Mouse (Mus musculus) midbrain, embryonic 10.5 days (tissue): Measurements from ENCODE around the gene Zranb1. TPM values are rescaled to one million over a fixed set of nuclear protein-coding genes. Genes with fewer than 3 reads are reported as not detected.
A peak's percentile ranks its signal among the peaks of the same experiment; 100 is the strongest.

Source experiments
- DNase-seq: peaks from one replicate; pipeline ENCODE4 v3.0.0-alpha.2; 2017; ENCODE audit warnings: low spot score
- H3K27ac ChIP-seq: fragments of 300-500 bp; sonication (generic); replicated peaks from 2 replicates; pipeline ENCODE4 v1.5.1; 2016; ENCODE audit warnings: mild to moderate bottlenecking
- H3K27me3 ChIP-seq: fragments of 300-500 bp; sonication (generic); 2 replicates; pipeline ENCODE4 v1.6.1; 2016; ENCODE audit warnings: low read depth, mild to moderate bottlenecking; ENCODE audit not compliant: poor library complexity, severe bottlenecking
- H3K36me3 ChIP-seq: fragments of 300-500 bp; sonication (generic); 2 replicates; pipeline ENCODE4 v1.6.1; 2016; ENCODE audit warnings: mild to moderate bottlenecking, moderate library complexity
- H3K4me1 ChIP-seq: fragments of 300-500 bp; sonication (generic); 2 replicates; pipeline ENCODE4 v1.6.1; 2016
- H3K4me3 ChIP-seq: fragments of 300-500 bp; sonication (generic); 2 replicates; pipeline ENCODE4 v1.5.1; 2016; ENCODE audit warnings: mild to moderate bottlenecking, moderate library complexity
- H3K9me3 ChIP-seq: fragments of 300-500 bp; sonication (generic); replicated peaks from 2 replicates; pipeline ENCODE4 v1.6.1; 2016; ENCODE audit warnings: mild to moderate bottlenecking
- WGBS: fragments of 180-500 bp; shearing (Covaris S2); methylation state at CpG from one replicate; pipeline ENCODE4 v1.1.7; 2016; 5-methylcytosine and 5-hydroxymethylcytosine counted together
- polyA plus RNA-seq: library from polyadenylated mRNA; unstranded; fragments of >200 nt; fragmentation: Nextera tagmentation; extraction: Ambion mirVana; gene quantifications from 2 replicates; pipeline ENCODE4 v1.2.1, GENCODE M21; 2016

Zranb1 gene
- polyA plus RNA-seq, 1 experiment from 2014 or later, result 8.1 TPM

- Histone ChIP-seq H3K4me3 (no peak overlapping the region), H3K27ac (no peak overlapping the region), H3K9me3 (no peaks in the 10 kb centered on the region), H3K27me3 (no peaks in the 10 kb centered on the region), H3K36me3 (peaks cover 50% of the 10 kb centered on the region), H3K4me1 (peaks cover 70% of the 10 kb centered on the region)
- no peak for DNase-seq
- WGBS, result 90% methylated on average over 3 of the region's 3 CpGs
Measured at GRCm38 (mm10) chr7:133010477-133010876, 79.5 kb downstream of the Zranb1 start.

- no peak overlapping the region for H3K4me3 ChIP-seq
- no peak for DNase-seq
- WGBS, result 77% methylated on average over 5 of the region's 5 CpGs
- no peak overlapping the region; the same call in 1 of the 2 replicates for H3K27ac ChIP-seq
- H3K36me3 ChIP-seq, result peaks cover 47% of the 10 kb centered on the region
- H3K9me3 ChIP-seq, result no peaks in the 10 kb centered on the region
- H3K27me3 ChIP-seq, result no peaks in the 10 kb centered on the region
- peaks cover 78% of the 10 kb centered on the region for H3K4me1 ChIP-seq
Measured at GRCm38 (mm10) chr7:133011191-133011590, 80.2 kb downstream of the Zranb1 start.

- 65% methylated on average over 4 of the region's 4 CpGs for WGBS
- no peak for DNase-seq
- Histone ChIP-seq H3K9me3 (no peaks in the 10 kb centered on the region), H3K36me3 (peaks cover 47% of the 10 kb centered on the region), H3K4me3 (no peak overlapping the region), H3K27ac (no peak overlapping the region), H3K4me1 (peaks cover 82% of the 10 kb centered on the region), H3K27me3 (no peaks in the 10 kb centered on the region)
Measured at GRCm38 (mm10) chr7:133011611-133012010, 80.7 kb downstream of the Zranb1 start.

GRCm38 (mm10) chr7:133012637-133013366 is 81.9 kb downstream of the Zranb1 start:
- Histone ChIP-seq H3K27me3 (no peaks in the 10 kb centered on the region), H3K4me3 (no peak overlapping the region), H3K9me3 (no peaks in the 10 kb centered on the region), H3K36me3 (peaks cover 45% of the 10 kb centered on the region), H3K27ac (peak overlapping the region; percentile 82; the same call in 1 of the 2 replicates), H3K4me1 (peaks cover 88% of the 10 kb centered on the region)
- WGBS, result 70% methylated on average over 14 of the region's 14 CpGs
- no peak for DNase-seq

GRCm38 (mm10) chr7:133013923-133014322 is 83.0 kb downstream of the Zranb1 start:
- peaks cover 88% of the 10 kb centered on the region for H3K4me1 ChIP-seq
- H3K27ac ChIP-seq, result peak overlapping the region; percentile 82

GRCm38 (mm10) chr7:133014631-133015030 is 83.7 kb downstream of the Zranb1 start:
- Histone ChIP-seq H3K27ac (peak overlapping the region; percentile 82), H3K4me3 (peak overlapping the region; percentile 16; the same call in 1 of the 2 replicates), H3K27me3 (no peaks in the 10 kb centered on the region), H3K9me3 (no peaks in the 10 kb centered on the region), H3K4me1 (peaks cover 94% of the 10 kb centered on the region), H3K36me3 (peaks cover 28% of the 10 kb centered on the region)
- WGBS, result 93% methylated on average over 14 of the region's 14 CpGs
- DNase-seq, result no peak

More at GRCm38 (mm10) chr7:133013923-133014322, 83.0 kb downstream of the Zranb1 start:
- DNase-seq, result no peak
- no peak overlapping the region for H3K4me3 ChIP-seq
- H3K27me3 ChIP-seq, result no peaks in the 10 kb centered on the region
- H3K36me3 ChIP-seq, result peaks cover 35% of the 10 kb centered on the region
- no peaks in the 10 kb centered on the region for H3K9me3 ChIP-seq
- 93% methylated on average over 10 of the region's 10 CpGs for WGBS

GRCm38 (mm10) chr7:133015416-133016070 is 84.6 kb downstream of the Zranb1 start:
- H3K27ac ChIP-seq, result peak overlapping the region; percentile 82
- peak overlapping the region; percentile 16 for H3K4me3 ChIP-seq
- no peaks in the 10 kb centered on the region for H3K27me3 ChIP-seq
- peak; percentile 68 for DNase-seq
- peaks cover 19% of the 10 kb centered on the region for H3K36me3 ChIP-seq
- WGBS, result 24% methylated on average over 7 of the region's 7 CpGs
- H3K4me1 ChIP-seq, result peaks cover 100% of the 10 kb centered on the region
- no peaks in the 10 kb centered on the region for H3K9me3 ChIP-seq

GRCm38 (mm10) chr7:133018961-133019360 is 88.0 kb downstream of the Zranb1 start:
- peak overlapping the region; percentile 42; the same call in 1 of the 2 replicates for H3K27ac ChIP-seq
- H3K27me3 ChIP-seq, result no peaks in the 10 kb centered on the region
- peaks cover 80% of the 10 kb centered on the region for H3K4me1 ChIP-seq
- peaks cover 20% of the 10 kb centered on the region for H3K36me3 ChIP-seq
- no peak for DNase-seq
- no peaks in the 10 kb centered on the region for H3K9me3 ChIP-seq
- 80% methylated on average over 7 of the region's 7 CpGs for WGBS
- no peak overlapping the region for H3K4me3 ChIP-seq

GRCm38 (mm10) chr7:133019481-133020020 is 88.6 kb downstream of the Zranb1 start:
- Histone ChIP-seq H3K36me3 (peaks cover 19% of the 10 kb centered on the region), H3K4me1 (peaks cover 74% of the 10 kb centered on the region), H3K27me3 (no peaks in the 10 kb centered on the region), H3K4me3 (no peak overlapping the region), H3K27ac (no peak overlapping the region), H3K9me3 (no peaks in the 10 kb centered on the region)
- DNase-seq, result no peak
- WGBS, result 37% methylated on average over 6 of the region's 6 CpGs

- no peaks in the 10 kb centered on the region for H3K9me3 ChIP-seq
- DNase-seq, result no peak
- H3K4me1 ChIP-seq, result peaks cover 58% of the 10 kb centered on the region
- no peak overlapping the region for H3K27ac ChIP-seq
- peaks cover 20% of the 10 kb centered on the region for H3K36me3 ChIP-seq
- 67% methylated on average over 1 of the region's 1 CpGs for WGBS
- no peak overlapping the region for H3K4me3 ChIP-seq
- H3K27me3 ChIP-seq, result no peaks in the 10 kb centered on the region
Measured at GRCm38 (mm10) chr7:133024694-133025093, 93.8 kb downstream of the Zranb1 start.

- H3K9me3 ChIP-seq, result no peaks in the 10 kb centered on the region
- peaks cover 20% of the 10 kb centered on the region for H3K36me3 ChIP-seq
- WGBS, result 96% methylated on average over 4 of the region's 4 CpGs
Measured at GRCm38 (mm10) chr7:133027930-133028329, 97.0 kb downstream of the Zranb1 start.

GRCm38 (mm10) chr7:133029004-133029403 is 98.1 kb downstream of the Zranb1 start:
- 92% methylated on average over 8 of the region's 8 CpGs for WGBS
- peaks cover 11% of the 10 kb centered on the region; the same call in 1 of the 2 replicates for H3K36me3 ChIP-seq
- peaks cover 56% of the 10 kb centered on the region for H3K4me1 ChIP-seq

More at GRCm38 (mm10) chr7:133027930-133028329, 97.0 kb downstream of the Zranb1 start:
- no peak overlapping the region for H3K4me3 ChIP-seq
- DNase-seq, result no peak
- peaks cover 45% of the 10 kb centered on the region for H3K4me1 ChIP-seq
- no peak overlapping the region for H3K27ac ChIP-seq
- no peaks in the 10 kb centered on the region for H3K27me3 ChIP-seq

More at GRCm38 (mm10) chr7:133029004-133029403, 98.1 kb downstream of the Zranb1 start:
- DNase-seq, result no peak
- no peak overlapping the region for H3K27ac ChIP-seq
- no peaks in the 10 kb centered on the region for H3K9me3 ChIP-seq
- no peak overlapping the region for H3K4me3 ChIP-seq
- no peaks in the 10 kb centered on the region for H3K27me3 ChIP-seq
